Mouse (Mus musculus): ENCODE results near the gene Ywhag. TPM values are rescaled to one million over a fixed set of nuclear protein-coding genes. Genes with fewer than 3 reads are reported as not detected.

Gene Ywhag
- total and polyA plus RNA-seq, 2 experiments, result 23.0 to 42.4 TPM

DNA sequence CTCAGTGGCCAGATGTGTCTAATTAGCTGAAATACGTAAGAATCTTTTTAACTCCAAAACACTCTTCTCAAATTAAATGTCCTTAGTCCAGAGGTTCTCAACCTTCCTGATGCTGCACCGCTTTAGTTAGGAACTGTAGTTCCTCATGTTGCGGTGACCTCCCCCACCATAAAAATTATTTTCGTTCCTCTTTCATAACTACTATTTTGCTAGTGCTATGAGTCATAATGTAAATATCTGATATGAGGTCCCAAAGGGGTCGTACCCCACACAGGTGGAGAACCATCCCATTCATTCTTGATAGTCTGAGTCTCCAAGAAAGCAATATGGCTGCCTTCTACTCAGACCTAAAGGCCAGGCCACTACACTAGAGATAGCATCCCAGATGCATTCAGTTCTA lies 63.9 kb downstream of the Ywhag start:
- TF ChIP-seq CTCF (IDR thresholded peaks at IDR 0.05; ENCODE audit: low read depth, low read length), result no peak
- TF ChIP-seq POLR2A (IDR thresholded peaks at IDR 0.05; ENCODE audit: extremely low read depth, insufficient read depth, low read length), result no peak
- no peak overlapping the region for H3K4me3 ChIP-seq (ENCODE audit: insufficient read depth, low read depth, low read length)
- no peaks in the 10 kb centered on the region for H3K4me1 ChIP-seq (ENCODE audit: control insufficient read depth, insufficient read depth, low read length)
- no peaks in the 10 kb centered on the region for H3K36me3 ChIP-seq (ENCODE audit: control insufficient read depth, insufficient read depth, low read length)
- H3K27me3 ChIP-seq (ENCODE audit: control insufficient read depth, insufficient read depth, low read length), result peaks cover 19% of the 10 kb centered on the region
- 81% methylated on average over 5 of the region's 5 CpGs for WGBS
- no peak overlapping the region for H3K27ac ChIP-seq (replicated peaks; ENCODE audit: insufficient read depth, low read depth, low read length)
- no peak for DNase-seq (ENCODE audit: extremely low read depth, low read depth, low spot score)
- H3K79me2 ChIP-seq (ENCODE audit: control insufficient read depth, insufficient read depth, low read length), result no peaks in the 10 kb centered on the region
- H3K9ac ChIP-seq (ENCODE audit: low read depth, low read length), result no peak overlapping the region

DNA sequence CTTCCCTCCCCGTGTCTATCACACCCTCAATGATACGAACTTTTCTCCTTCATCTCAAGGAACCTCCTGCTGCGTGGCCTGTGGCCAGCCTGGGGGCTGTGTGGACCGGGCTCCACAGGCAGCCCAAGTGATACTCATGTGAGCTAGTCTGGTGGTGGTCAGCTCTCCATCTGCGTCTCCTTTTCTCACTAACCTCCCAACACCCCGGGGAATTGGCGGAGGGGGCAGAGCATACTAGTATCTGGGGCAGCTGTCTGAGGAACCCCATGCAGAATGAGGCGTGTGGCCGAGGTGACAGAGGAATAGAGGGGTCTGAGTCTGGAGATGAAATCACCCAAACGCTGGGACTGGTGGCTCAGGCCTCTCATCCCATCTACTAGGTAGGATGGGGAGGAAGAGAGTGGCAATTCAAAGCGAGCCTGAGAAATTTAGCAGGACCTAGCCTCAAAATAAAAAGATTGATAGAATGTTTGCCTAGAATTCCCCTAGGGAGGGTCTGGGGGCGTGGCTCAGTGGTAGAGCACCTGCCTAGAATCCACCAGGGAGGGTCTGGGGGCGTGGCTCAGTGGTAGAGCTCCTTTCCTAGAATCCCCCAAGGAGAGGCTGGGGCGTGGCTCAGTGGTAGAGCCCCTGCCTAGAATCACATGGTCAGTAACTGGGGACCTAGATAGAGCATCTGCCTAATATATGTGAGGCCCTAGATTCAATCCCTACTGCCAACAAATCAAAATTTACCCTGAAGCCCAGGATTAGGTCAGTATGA lies 64.6 kb downstream of the Ywhag start:
- Histone ChIP-seq H3K4me1 (ENCODE audit: control insufficient read depth, insufficient read depth, low read length) (no peaks in the 10 kb centered on the region), H3K36me3 (ENCODE audit: control insufficient read depth, insufficient read depth, low read length) (no peaks in the 10 kb centered on the region), H3K4me3 (ENCODE audit: insufficient read depth, low read depth, low read length) (no peak overlapping the region), H3K27me3 (ENCODE audit: control insufficient read depth, insufficient read depth, low read length) (peaks cover 19% of the 10 kb centered on the region), H3K9ac (ENCODE audit: low read depth, low read length) (no peak overlapping the region), H3K27ac (replicated peaks; ENCODE audit: insufficient read depth, low read depth, low read length) (no peak overlapping the region), H3K79me2 (ENCODE audit: control insufficient read depth, insufficient read depth, low read length) (no peaks in the 10 kb centered on the region)
- TF ChIP-seq POLR2A (IDR thresholded peaks at IDR 0.05; ENCODE audit: extremely low read depth, insufficient read depth, low read length) (no peak), CTCF (IDR thresholded peaks at IDR 0.05; ENCODE audit: low read depth, low read length) (no peak)
- DNase-seq (ENCODE audit: extremely low read depth, low read depth, low spot score), result no peak
- WGBS, result 62% methylated on average over 14 of the region's 14 CpGs

DNA sequence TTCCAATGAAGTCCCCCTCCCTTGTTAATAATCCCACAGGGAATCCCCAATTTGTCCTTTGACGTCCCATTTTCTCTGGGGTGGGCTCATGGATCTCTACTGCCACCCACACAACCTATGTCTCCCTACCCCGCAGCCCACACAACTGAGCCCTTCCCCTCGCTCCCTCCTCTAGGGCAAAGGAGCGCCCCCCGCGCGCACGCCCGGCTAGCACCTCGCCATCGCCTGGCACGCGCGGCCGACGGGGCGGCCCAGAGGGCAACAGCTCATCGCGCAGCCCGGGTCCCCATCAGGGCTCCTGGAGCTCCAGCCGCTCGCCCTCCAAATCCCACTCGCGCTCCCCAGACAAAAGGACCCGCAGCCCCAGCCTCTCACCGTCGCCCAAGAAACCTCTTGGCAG lies 65.8 kb downstream of the Ywhag start:
- WGBS, result 4% methylated on average over 27 of the region's 27 CpGs
- H3K27me3 ChIP-seq (ENCODE audit: control insufficient read depth, insufficient read depth, low read length), result peaks cover 19% of the 10 kb centered on the region
- no peak overlapping the region for H3K27ac ChIP-seq (replicated peaks; ENCODE audit: insufficient read depth, low read depth, low read length)
- no peaks in the 10 kb centered on the region for H3K79me2 ChIP-seq (ENCODE audit: control insufficient read depth, insufficient read depth, low read length)
- no peaks in the 10 kb centered on the region for H3K4me1 ChIP-seq (ENCODE audit: control insufficient read depth, insufficient read depth, low read length)
- DNase-seq (ENCODE audit: extremely low read depth, low read depth, low spot score), result no peak
- H3K4me3 ChIP-seq (ENCODE audit: insufficient read depth, low read depth, low read length), result no peak overlapping the region
- no peak overlapping the region for H3K9ac ChIP-seq (ENCODE audit: low read depth, low read length)
- TF ChIP-seq POLR2A (IDR thresholded peaks at IDR 0.05; ENCODE audit: extremely low read depth, insufficient read depth, low read length) (no peak), CTCF (IDR thresholded peaks at IDR 0.05; ENCODE audit: low read depth, low read length) (no peak)
- H3K36me3 ChIP-seq (ENCODE audit: control insufficient read depth, insufficient read depth, low read length), result no peaks in the 10 kb centered on the region

DNA sequence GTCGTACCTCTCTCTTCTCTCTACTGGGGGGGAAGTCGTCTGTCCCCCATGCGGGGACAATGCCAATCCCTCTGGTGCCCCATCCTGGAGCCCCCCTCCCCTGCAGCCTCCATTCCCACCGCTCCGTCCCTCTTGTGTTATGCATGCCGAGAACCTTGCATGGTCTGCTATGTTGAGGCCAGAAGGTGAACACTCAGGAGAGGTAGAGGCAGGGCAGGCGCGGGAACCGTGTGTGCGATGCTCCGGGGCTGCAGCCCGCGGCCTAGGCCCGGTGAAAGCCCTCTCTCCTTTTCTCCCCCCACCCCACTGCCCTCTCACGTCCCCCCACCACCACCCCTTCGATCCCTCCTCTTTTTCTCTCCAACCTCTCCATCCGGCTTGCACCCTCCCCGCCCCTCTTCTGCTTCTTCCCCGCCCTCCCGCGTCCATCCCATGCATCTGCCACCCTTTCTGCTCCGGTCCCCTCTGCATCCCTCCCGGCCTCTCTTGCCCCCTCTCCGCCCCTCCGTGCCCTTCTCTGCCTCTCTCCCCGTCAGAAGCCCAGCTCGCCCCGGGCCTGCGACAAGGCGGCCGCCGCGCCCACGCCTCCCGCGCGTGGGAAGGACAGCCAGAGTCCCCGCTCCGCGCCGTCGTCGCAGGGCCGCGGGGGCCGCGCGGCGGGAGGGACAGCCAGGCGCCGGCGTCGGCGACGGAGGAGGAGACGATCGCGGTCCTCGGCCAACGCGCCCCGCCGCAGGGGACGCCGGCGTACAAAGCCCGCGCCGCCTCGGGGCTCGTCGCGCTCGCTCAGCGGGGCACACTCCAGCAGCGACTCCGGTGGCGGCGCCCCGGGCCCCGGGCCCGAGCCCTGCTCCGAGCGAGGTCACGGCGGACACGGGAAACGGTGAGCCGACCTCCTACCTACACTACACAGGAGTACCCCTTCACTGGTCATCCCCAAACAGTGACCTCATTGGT lies 66.5 kb downstream of the Ywhag start:
- H3K27me3 ChIP-seq (ENCODE audit: control insufficient read depth, insufficient read depth, low read length), result peaks cover 19% of the 10 kb centered on the region
- no peak for DNase-seq (ENCODE audit: extremely low read depth, low read depth, low spot score)
- peak overlapping the region; percentile 34; the same call in 1 of the 2 replicates for H3K4me3 ChIP-seq (ENCODE audit: insufficient read depth, low read depth, low read length)
- no peak for TF ChIP-seq POLR2A (IDR thresholded peaks at IDR 0.05; ENCODE audit: extremely low read depth, insufficient read depth, low read length)
- TF ChIP-seq CTCF (IDR thresholded peaks at IDR 0.05; ENCODE audit: low read depth, low read length), result no peak
- 3% methylated on average over 84 of the region's 89 CpGs for WGBS
- H3K27ac ChIP-seq (replicated peaks; ENCODE audit: insufficient read depth, low read depth, low read length), result no peak overlapping the region
- H3K79me2 ChIP-seq (ENCODE audit: control insufficient read depth, insufficient read depth, low read length), result no peaks in the 10 kb centered on the region
- no peak overlapping the region for H3K9ac ChIP-seq (ENCODE audit: low read depth, low read length)
- no peaks in the 10 kb centered on the region for H3K36me3 ChIP-seq (ENCODE audit: control insufficient read depth, insufficient read depth, low read length)
- no peaks in the 10 kb centered on the region for H3K4me1 ChIP-seq (ENCODE audit: control insufficient read depth, insufficient read depth, low read length)

DNA sequence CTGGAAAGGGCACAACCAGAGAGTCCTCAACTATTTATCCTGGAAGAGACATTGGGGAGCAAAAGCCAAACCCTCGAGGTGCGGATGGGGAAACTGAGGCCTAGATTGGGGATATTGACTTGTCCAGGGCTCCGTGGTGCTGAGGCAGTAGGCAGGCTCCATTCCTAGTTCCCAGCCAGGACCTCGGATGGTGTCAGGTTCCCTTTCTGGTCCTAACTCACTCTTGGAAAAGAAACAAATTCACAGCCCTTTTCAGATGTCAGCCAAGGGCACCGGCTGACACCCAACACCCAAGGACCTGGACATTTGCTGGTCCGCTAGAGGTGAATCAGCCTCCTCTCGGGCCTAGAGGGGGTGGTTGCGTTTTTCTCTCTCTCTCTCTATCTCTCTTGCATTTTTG lies 67.8 kb downstream of the Ywhag start:
- Histone ChIP-seq H3K36me3 (ENCODE audit: control insufficient read depth, insufficient read depth, low read length) (no peaks in the 10 kb centered on the region), H3K4me3 (ENCODE audit: insufficient read depth, low read depth, low read length) (no peak overlapping the region), H3K79me2 (ENCODE audit: control insufficient read depth, insufficient read depth, low read length) (no peaks in the 10 kb centered on the region), H3K27me3 (ENCODE audit: control insufficient read depth, insufficient read depth, low read length) (peaks cover 19% of the 10 kb centered on the region), H3K4me1 (ENCODE audit: control insufficient read depth, insufficient read depth, low read length) (no peaks in the 10 kb centered on the region), H3K27ac (replicated peaks; ENCODE audit: insufficient read depth, low read depth, low read length) (no peak overlapping the region), H3K9ac (ENCODE audit: low read depth, low read length) (no peak overlapping the region)
- no peak for TF ChIP-seq POLR2A (IDR thresholded peaks at IDR 0.05; ENCODE audit: extremely low read depth, insufficient read depth, low read length)
- TF ChIP-seq CTCF (IDR thresholded peaks at IDR 0.05; ENCODE audit: low read depth, low read length), result no peak
- DNase-seq (ENCODE audit: extremely low read depth, low read depth, low spot score), result no peak
- WGBS, result 53% methylated on average over 8 of the region's 8 CpGs

Other genes starting within 250 kb of the Ywhag start
- gene Tmem120a, start 190.2 kb downstream of the Ywhag start, total RNA-seq (2014; rRNA removed), result 55.2 and 58.1 TPM in 2 replicates
- 52.9 and 76.6 TPM in 2 replicates for gene Tmem120a, start 190.2 kb downstream of the Ywhag start, polyA plus RNA-seq (2012; rRNA removed)
- 0.13 and 0.18 TPM in 2 replicates for gene Styxl1, start 156.2 kb downstream of the Ywhag start, total RNA-seq (2014; rRNA removed)
- 0.22 and 0.23 TPM in 2 replicates for gene Styxl1, start 156.2 kb downstream of the Ywhag start, polyA plus RNA-seq (2012; rRNA removed)
- gene Mdh2, start 156.1 kb downstream of the Ywhag start, total RNA-seq (2014; rRNA removed), result 108 and 176 TPM in 2 replicates
- 361 and 418 TPM in 2 replicates for gene Mdh2, start 156.1 kb downstream of the Ywhag start, polyA plus RNA-seq (2012; rRNA removed)
- not detected in 2 replicates for gene Srrm3, start 127.7 kb downstream of the Ywhag start, total RNA-seq (2014; rRNA removed)
- gene Srrm3, start 127.7 kb downstream of the Ywhag start, polyA plus RNA-seq (2012; rRNA removed), result not detected in 2 replicates
- gene Hspb1, start 46.7 kb downstream of the Ywhag start, total RNA-seq (2014; rRNA removed), result 18.9 and 19.5 TPM in 2 replicates
- 10.9 and 24.3 TPM in 2 replicates for gene Hspb1, start 46.7 kb downstream of the Ywhag start, polyA plus RNA-seq (2012; rRNA removed)
- gene Ssc4d, start 39.9 kb upstream of the Ywhag start, total RNA-seq (2014; rRNA removed), result 4.0 and 4.8 TPM in 2 replicates
- 5.8 and 6.5 TPM in 2 replicates for gene Ssc4d, start 39.9 kb upstream of the Ywhag start, polyA plus RNA-seq (2012; rRNA removed)
- not detected in 2 replicates for gene Zp3, start 45.5 kb upstream of the Ywhag start, total RNA-seq (2014; rRNA removed)
- not detected in 2 replicates for gene Zp3, start 45.5 kb upstream of the Ywhag start, polyA plus RNA-seq (2012; rRNA removed)
- 1.0 and 1.9 TPM in 2 replicates for gene Dtx2, start 60.2 kb upstream of the Ywhag start, total RNA-seq (2014; rRNA removed)
- 4.3 and 7.1 TPM in 2 replicates for gene Dtx2, start 60.2 kb upstream of the Ywhag start, polyA plus RNA-seq (2012; rRNA removed)
- 0.34 and 0.55 TPM in 2 replicates for gene Upk3b, start 103.9 kb upstream of the Ywhag start, total RNA-seq (2014; rRNA removed)
- 1.3 and 2.1 TPM in 2 replicates for gene Upk3b, start 103.9 kb upstream of the Ywhag start, polyA plus RNA-seq (2012; rRNA removed)
- gene Upk3bl, start 119.9 kb upstream of the Ywhag start, total RNA-seq (2014; rRNA removed), result not detected in 2 replicates
- not detected in 2 replicates for gene Upk3bl, start 119.9 kb upstream of the Ywhag start, polyA plus RNA-seq (2012; rRNA removed)
- gene Rasa4, start 149.3 kb upstream of the Ywhag start, total RNA-seq (2014; rRNA removed), result 1.0 and 2.1 TPM in 2 replicates
- gene Rasa4, start 149.3 kb upstream of the Ywhag start, polyA plus RNA-seq (2012; rRNA removed), result 0.70 and 2.0 TPM in 2 replicates
- gene Polr2j, start 182.0 kb upstream of the Ywhag start, total RNA-seq (2014; rRNA removed), result 46.1 and 52.4 TPM in 2 replicates
- gene Polr2j, start 182.0 kb upstream of the Ywhag start, polyA plus RNA-seq (2012; rRNA removed), result 34.3 and 36.1 TPM in 2 replicates
- 5.3 and 6.7 TPM in 2 replicates for gene Lrwd1, start 201.5 kb upstream of the Ywhag start, total RNA-seq (2014; rRNA removed)
- gene Lrwd1, start 201.5 kb upstream of the Ywhag start, polyA plus RNA-seq (2012; rRNA removed), result 9.9 and 14.9 TPM in 2 replicates
- gene Alkbh4, start 201.5 kb upstream of the Ywhag start, total RNA-seq (2014; rRNA removed), result 3.0 and 3.8 TPM in 2 replicates
- 6.5 and 9.3 TPM in 2 replicates for gene Alkbh4, start 201.5 kb upstream of the Ywhag start, polyA plus RNA-seq (2012; rRNA removed)
- gene Orai2, start 236.1 kb upstream of the Ywhag start, total RNA-seq (2014; rRNA removed), result 1.1 and 1.5 TPM in 2 replicates
- gene Orai2, start 236.1 kb upstream of the Ywhag start, polyA plus RNA-seq (2012; rRNA removed), result 0.77 and 1.4 TPM in 2 replicates

Data from liver, adult 2 months (tissue).